Mouse (Mus musculus) ovary, adult 2 months (tissue): ENCODE results near the gene Zscan4c. TPM values are rescaled to one million over a fixed set of nuclear protein-coding genes. Genes with fewer than 3 reads are reported as not detected.

Experiments
- polyA plus RNA-seq: library from polyadenylated mRNA; depleted of rRNA; stranded (reverse); fragments of >200 nt; gene quantifications from 2 replicates; pipeline ENCODE4 v1.2.3, GENCODE M21; 2012; rRNA removed

The Zscan4c gene
- polyA plus RNA-seq = not detected in 2 replicates

DNA sequence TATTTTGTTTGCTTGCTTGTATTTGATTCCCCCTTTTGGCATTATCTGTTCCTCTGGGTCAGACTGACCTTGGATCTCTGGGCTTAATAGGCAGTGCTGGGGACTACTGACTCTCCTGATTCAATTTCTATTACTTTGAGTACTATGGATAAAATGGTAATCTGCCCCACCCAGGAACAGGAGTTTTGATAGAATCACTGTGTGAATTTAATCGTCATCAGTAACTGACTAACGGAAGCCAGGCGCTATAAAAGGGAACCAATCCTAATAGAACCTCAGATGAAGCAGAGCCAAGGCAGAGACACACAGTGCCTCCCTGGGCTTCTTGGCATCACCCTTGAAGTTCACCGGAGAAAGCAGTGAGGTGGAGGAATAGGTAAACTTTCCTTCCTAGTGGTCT, at the start of gene Zscan4c:
Gene Zscan4c (plus strand): TSS at position 301 of the 400 bp plus-strand sequence.

Other genes starting within 250 kb of the Zscan4c start
- gene Zscan4b, start 100.7 kb upstream of the Zscan4c start, polyA plus RNA-seq = not detected in 2 replicates
- not detected in 2 replicates for gene Zscan4-ps1, start 63.9 kb downstream of the Zscan4c start, polyA plus RNA-seq
- gene Zscan4d, start 160.4 kb downstream of the Zscan4c start, polyA plus RNA-seq = not detected in 2 replicates